Mouse (Mus musculus) embryonic fibroblast, embryonic 13.5 days (primary cell): Measurements from ENCODE around the gene Dscam. TPM values are rescaled to one million over a fixed set of nuclear protein-coding genes. Genes with fewer than 3 reads are reported as not detected.

ENCODE experiments used
- H3K27ac ChIP-seq: 2 replicates; pipeline ENCODE4 v1.5.1; 2012; ENCODE audit warnings: low read length, control low read depth, inconsistent platforms; ENCODE audit not compliant: insufficient read depth
- H3K4me1 ChIP-seq: 2 replicates; pipeline ENCODE4 v1.6.1; 2011; ENCODE audit warnings: low read length; ENCODE audit not compliant: control insufficient read depth, insufficient read depth
- H3K4me3 ChIP-seq: 2 replicates; pipeline ENCODE4 v1.5.1; 2011; ENCODE audit warnings: mild to moderate bottlenecking, control low read depth, low read length; ENCODE audit not compliant: insufficient read depth
- CTCF ChIP-seq: IDR thresholded peaks from 2 replicates; pipeline ENCODE4 v1.5.1; 2011; ENCODE audit warnings: mild to moderate bottlenecking, control low read depth, low read length, moderate library complexity, borderline replicate concordance; ENCODE audit not compliant: insufficient read depth
- POLR2A ChIP-seq: IDR thresholded peaks from 2 replicates; pipeline ENCODE4 v1.6.1; 2011; ENCODE audit warnings: low read depth, mild to moderate bottlenecking, control low read depth, low read length, moderate library complexity
- polyA plus RNA-seq: library from polyadenylated mRNA; stranded (reverse); fragments of >200 nt; gene quantifications from 2 replicates; pipeline ENCODE4 v1.2.4, GENCODE M21; 2011; ENCODE audit warnings: low read depth; ENCODE audit not compliant: missing spikeins, insufficient read length

The Dscam gene
- polyA plus RNA-seq, 1 experiment = 0.19 TPM

- H3K27ac ChIP-seq = no peak overlapping the region
- TF ChIP-seq CTCF = no peak
- no peak for TF ChIP-seq POLR2A
- H3K4me1 ChIP-seq = 0 out of 2 replicates have a peak, but pooled peaks cover 6% of the 10 kb centered on the region
- H3K4me3 ChIP-seq = no peak overlapping the region
These were observed 568.3 kb downstream of the Dscam start for GRCm38 (mm10) chr16:96602206-96602605.

- H3K4me1 ChIP-seq = 0 out of 2 replicates have a peak, but pooled peaks cover 6% of the 10 kb centered on the region
- H3K27ac ChIP-seq = no peak overlapping the region
- no peak overlapping the region for H3K4me3 ChIP-seq
- TF ChIP-seq POLR2A = no peak
- no peak for TF ChIP-seq CTCF
These were observed 569.8 kb downstream of the Dscam start for GRCm38 (mm10) chr16:96600791-96601190.

- no peak overlapping the region for H3K4me3 ChIP-seq
- TF ChIP-seq CTCF (no peak), POLR2A (no peak)
- H3K4me1 ChIP-seq = 0 out of 2 replicates have a peak, but pooled peaks cover 6% of the 10 kb centered on the region
- no peak overlapping the region for H3K27ac ChIP-seq
These were observed 571.0 kb downstream of the Dscam start for GRCm38 (mm10) chr16:96599401-96600060.

GRCm38 (mm10) chr16:96575841-96576240 is 594.7 kb downstream of the Dscam start:
- Histone ChIP-seq H3K4me1 (no peaks in the 10 kb centered on the region), H3K4me3 (no peak overlapping the region), H3K27ac (no peak overlapping the region)
- no peak for TF ChIP-seq CTCF
- TF ChIP-seq POLR2A = no peak

GRCm38 (mm10) chr16:96567428-96567827 is 603.1 kb downstream of the Dscam start:
- H3K4me3 ChIP-seq = no peak overlapping the region
- TF ChIP-seq POLR2A (no peak), CTCF (no peak)
- no peaks in the 10 kb centered on the region for H3K4me1 ChIP-seq
- no peak overlapping the region for H3K27ac ChIP-seq

GRCm38 (mm10) chr16:96563350-96564257 is 606.9 kb downstream of the Dscam start:
- TF ChIP-seq POLR2A (no peak), CTCF (no peak)
- Histone ChIP-seq H3K4me3 (no peak overlapping the region), H3K27ac (no peak overlapping the region), H3K4me1 (no peaks in the 10 kb centered on the region)

- Histone ChIP-seq H3K27ac (no peak overlapping the region), H3K4me3 (no peak overlapping the region), H3K4me1 (no peaks in the 10 kb centered on the region)
- TF ChIP-seq POLR2A (no peak), CTCF (no peak)
These were observed 610.8 kb downstream of the Dscam start for GRCm38 (mm10) chr16:96559796-96560195.

GRCm38 (mm10) chr16:96558341-96558740 is 612.2 kb downstream of the Dscam start:
- Histone ChIP-seq H3K4me1 (no peaks in the 10 kb centered on the region), H3K27ac (no peak overlapping the region), H3K4me3 (no peak overlapping the region)
- TF ChIP-seq CTCF = no peak
- TF ChIP-seq POLR2A = no peak

- no peak for TF ChIP-seq POLR2A
- TF ChIP-seq CTCF = no peak
- H3K4me1 ChIP-seq = no peaks in the 10 kb centered on the region
- no peak overlapping the region for H3K27ac ChIP-seq
- no peak overlapping the region for H3K4me3 ChIP-seq
These were observed 613.9 kb downstream of the Dscam start for GRCm38 (mm10) chr16:96556621-96557020.

GRCm38 (mm10) chr16:96555412-96555811 is 615.1 kb downstream of the Dscam start:
- Histone ChIP-seq H3K27ac (no peak overlapping the region), H3K4me1 (no peaks in the 10 kb centered on the region), H3K4me3 (no peak overlapping the region)
- TF ChIP-seq CTCF (no peak), POLR2A (no peak)
